Mouse (Mus musculus) hindbrain, embryonic 14.5 days (tissue): ENCODE data around the gene Prss12. TPM values are rescaled to one million over a fixed set of nuclear protein-coding genes. Genes with fewer than 3 reads are reported as not detected.
"Not testable (repeated sequence)": the region's sequence is repeated elsewhere in the genome, so short reads cannot be mapped to it uniquely, and the experiment has no call there.

Experiments used
- ATAC-seq: fragments of 200-750 bp; cut with Nextera tagmentation; 2 replicates; pipeline ENCODE4 v1.8.0; 2017; ENCODE audit warnings: moderate number of reproducible peaks, mild to moderate bottlenecking, moderate TSS enrichment, moderate library complexity; ENCODE audit not compliant: low FRiP score
- DNase-seq: peaks from one replicate; pipeline ENCODE4 v3.0.0-alpha.2; 2015; ENCODE audit warnings: low spot score
- H3K27ac ChIP-seq: fragments of 300-500 bp; sonication (generic); 2 replicates; pipeline ENCODE4 v1.5.1; 2014; ENCODE audit warnings: mild to moderate bottlenecking, moderate library complexity
- H3K27me3 ChIP-seq: fragments of 300-500 bp; sonication (generic); 2 replicates; pipeline ENCODE4 v1.6.1; 2014; ENCODE audit warnings: mild to moderate bottlenecking, low read length, mixed read lengths; ENCODE audit not compliant: control insufficient read depth, insufficient read depth
- H3K36me3 ChIP-seq: fragments of 300-500 bp; sonication (generic); replicated peaks from 2 replicates; pipeline ENCODE4 v1.6.1; 2014; ENCODE audit not compliant: control insufficient read depth, insufficient read depth
- H3K4me1 ChIP-seq: fragments of 300-500 bp; sonication (generic); replicated peaks from 2 replicates; pipeline ENCODE4 v1.6.1; 2014; ENCODE audit warnings: antibody characterized with exemption, low read length, mixed read lengths; ENCODE audit not compliant: control insufficient read depth, insufficient read depth
- H3K4me2 ChIP-seq: fragments of 300-500 bp; sonication (generic); replicated peaks from 2 replicates; pipeline ENCODE4 v1.6.1; 2014; ENCODE audit warnings: mild to moderate bottlenecking, moderate library complexity
- H3K4me3 ChIP-seq: fragments of 300-500 bp; sonication (generic); replicated peaks from 2 replicates; pipeline ENCODE4 v1.5.1; 2014; ENCODE audit warnings: mild to moderate bottlenecking, low read length
- H3K9ac ChIP-seq: fragments of 300-500 bp; sonication (generic); 2 replicates; pipeline ENCODE4 v1.6.1; 2014
- H3K9me3 ChIP-seq: fragments of 300-500 bp; sonication (generic); 2 replicates; pipeline ENCODE4 v1.6.1; 2016; ENCODE audit warnings: low read length; ENCODE audit not compliant: control insufficient read depth
- WGBS: fragments of 180-500 bp; shearing (Covaris S2); extraction: QIAGEN DNeasy Blood & Tissue Kit; methylation state at CpG from one replicate; pipeline ENCODE4 v1.1.7; 2014; 5-methylcytosine and 5-hydroxymethylcytosine counted together
- polyA plus RNA-seq: library from polyadenylated mRNA; unstranded; fragments of >200 nt; fragmentation: Nextera tagmentation; extraction: Ambion mirVana; gene quantifications from 2 replicates; pipeline ENCODE4 v1.2.1, GENCODE M21; 2014

The Prss12 gene
- polyA plus RNA-seq, 1 experiment from 2014 or later: 15.7 TPM

DNA sequence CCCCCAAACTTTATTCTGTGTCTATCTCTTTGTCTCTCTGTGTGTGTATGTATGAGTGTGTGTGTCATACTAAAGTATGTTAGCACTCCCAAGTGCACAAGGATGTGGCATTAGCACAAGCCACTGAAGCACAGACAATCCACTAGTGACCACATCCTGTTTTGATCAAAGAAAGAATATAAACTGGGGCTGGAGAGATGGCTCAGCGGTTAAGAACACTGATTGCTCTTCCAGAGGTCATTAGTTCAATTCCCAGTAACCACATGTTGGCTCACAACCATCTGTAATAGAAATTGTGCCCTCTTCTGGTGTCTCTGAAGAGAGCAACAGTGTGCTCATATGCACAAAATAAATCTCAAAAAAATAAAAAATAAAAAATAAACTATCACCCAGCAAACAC is 12.8 kb downstream of the Prss12 start:
- Histone ChIP-seq H3K4me2 (no peak overlapping the region), H3K27ac (no peak overlapping the region), H3K27me3 (no peaks in the 10 kb centered on the region), H3K4me1 (no peaks in the 10 kb centered on the region), H3K4me3 (no peak overlapping the region), H3K36me3 (no peaks in the 10 kb centered on the region), H3K9ac (no peak overlapping the region), H3K9me3 (no peaks in the 10 kb centered on the region)
- no peak for ATAC-seq
- WGBS: 76% methylated on average over 1 of the region's 1 CpGs
- DNase-seq: no peak

GRCm38 (mm10) chr3:123460436-123460835 is 13.7 kb downstream of the Prss12 start:
- Histone ChIP-seq H3K4me1 (no peaks in the 10 kb centered on the region), H3K4me3 (no peak overlapping the region), H3K27ac (no peak overlapping the region), H3K9ac (no peak overlapping the region), H3K27me3 (no peaks in the 10 kb centered on the region), H3K9me3 (no peaks in the 10 kb centered on the region), H3K36me3 (no peaks in the 10 kb centered on the region), H3K4me2 (no peak overlapping the region)
- 85% methylated on average over 1 of the region's 1 CpGs for WGBS
- DNase-seq (no peak), ATAC-seq (no peak)

GRCm38 (mm10) chr3:123462264-123462663 is 15.6 kb downstream of the Prss12 start:
- H3K9me3 ChIP-seq: no peaks in the 10 kb centered on the region
- H3K27me3 ChIP-seq: no peaks in the 10 kb centered on the region
- 86% methylated on average over 6 of the region's 6 CpGs for WGBS
- no peaks in the 10 kb centered on the region for H3K4me1 ChIP-seq
- H3K36me3 ChIP-seq: no peaks in the 10 kb centered on the region
- ATAC-seq (no peak), DNase-seq (no peak)
- no peak overlapping the region for H3K27ac ChIP-seq
- no peak overlapping the region for H3K4me3 ChIP-seq
- no peak overlapping the region for H3K9ac ChIP-seq
- H3K4me2 ChIP-seq: no peak overlapping the region

- H3K4me2 ChIP-seq: no peak overlapping the region
- H3K4me1 ChIP-seq: no peaks in the 10 kb centered on the region
- no peaks in the 10 kb centered on the region for H3K9me3 ChIP-seq
- no peak overlapping the region for H3K27ac ChIP-seq
- H3K27me3 ChIP-seq: no peaks in the 10 kb centered on the region
- WGBS: 81% methylated on average over 3 of the region's 3 CpGs
- no peaks in the 10 kb centered on the region for H3K36me3 ChIP-seq
- no peak overlapping the region for H3K4me3 ChIP-seq
- ATAC-seq (no peak), DNase-seq (no peak)
- H3K9ac ChIP-seq: no peak overlapping the region
These were observed 30.1 kb downstream of the Prss12 start for GRCm38 (mm10) chr3:123476833-123477232.

GRCm38 (mm10) chr3:123481266-123481665 is 34.6 kb downstream of the Prss12 start:
- Histone ChIP-seq H3K9ac (no peak overlapping the region), H3K4me3 (no peak overlapping the region), H3K27me3 (no peaks in the 10 kb centered on the region), H3K4me1 (no peaks in the 10 kb centered on the region), H3K27ac (no peak overlapping the region), H3K9me3 (no peaks in the 10 kb centered on the region), H3K36me3 (no peaks in the 10 kb centered on the region), H3K4me2 (no peak overlapping the region)
- ATAC-seq (no peak), DNase-seq (no peak)
- 87% methylated on average over 6 of the region's 6 CpGs for WGBS

DNA sequence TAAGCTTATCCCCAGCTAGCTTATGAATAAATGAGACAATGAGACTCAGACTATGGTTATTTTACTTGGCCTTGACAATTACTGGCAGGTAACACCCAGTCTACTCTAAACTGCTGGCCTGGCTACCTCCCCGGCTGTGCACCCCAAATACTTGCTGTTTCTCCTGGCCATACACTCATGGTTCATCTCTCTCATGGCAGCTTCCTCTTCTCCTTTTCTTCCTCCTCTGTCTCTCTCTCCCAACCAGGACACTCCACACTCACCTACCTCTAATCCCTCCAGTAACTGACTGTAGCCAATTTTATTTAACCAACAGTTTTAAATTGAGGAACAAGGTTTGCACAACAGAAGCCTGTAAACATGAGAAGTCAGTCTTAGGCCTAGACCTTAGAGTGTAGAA is 45.1 kb downstream of the Prss12 start:
- Histone ChIP-seq H3K9ac (no peak overlapping the region), H3K27me3 (no peaks in the 10 kb centered on the region), H3K36me3 (no peaks in the 10 kb centered on the region), H3K9me3 (no peaks in the 10 kb centered on the region), H3K4me1 (no peaks in the 10 kb centered on the region), H3K4me2 (no peak overlapping the region), H3K27ac (no peak overlapping the region), H3K4me3 (no peak overlapping the region)
- no peak for ATAC-seq
- 90% methylated on average over 1 of the region's 1 CpGs for WGBS
- DNase-seq: no peak

DNA sequence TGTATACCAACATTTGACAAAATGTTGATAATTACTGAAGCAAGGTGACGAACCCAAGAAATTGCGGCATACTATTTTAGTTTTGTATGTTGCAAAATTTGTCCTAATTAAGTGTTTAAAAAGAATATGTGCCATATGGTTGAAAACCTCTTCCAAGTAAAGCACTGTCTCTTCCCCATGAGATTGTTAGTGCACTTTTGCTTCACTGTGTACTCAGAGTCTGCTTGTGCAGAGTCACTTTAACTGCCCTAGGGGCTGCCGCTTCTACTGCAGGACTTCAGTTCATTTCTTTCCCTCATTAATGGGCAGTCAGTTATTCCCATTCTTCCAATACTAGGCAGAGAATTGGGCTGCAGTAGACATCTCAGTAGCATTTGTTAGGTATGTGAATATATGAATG is 46.5 kb downstream of the Prss12 start:
- H3K36me3 ChIP-seq: no peaks in the 10 kb centered on the region
- H3K27ac ChIP-seq: no peak overlapping the region
- DNase-seq (no peak), ATAC-seq (no peak)
- WGBS: 91% methylated on average over 3 of the region's 3 CpGs
- H3K9ac ChIP-seq: no peak overlapping the region
- H3K4me1 ChIP-seq: no peaks in the 10 kb centered on the region
- no peak overlapping the region for H3K4me2 ChIP-seq
- H3K27me3 ChIP-seq: no peaks in the 10 kb centered on the region
- H3K4me3 ChIP-seq: no peak overlapping the region
- H3K9me3 ChIP-seq: no peaks in the 10 kb centered on the region

GRCm38 (mm10) chr3:123495088-123495487 is 48.4 kb downstream of the Prss12 start:
- Histone ChIP-seq H3K36me3 (no peaks in the 10 kb centered on the region), H3K9ac (no peak overlapping the region), H3K4me2 (no peak overlapping the region), H3K4me3 (no peak overlapping the region), H3K9me3 (no peaks in the 10 kb centered on the region), H3K27ac (no peak overlapping the region), H3K4me1 (no peaks in the 10 kb centered on the region), H3K27me3 (no peaks in the 10 kb centered on the region)
- DNase-seq (no peak), ATAC-seq (no peak)
- WGBS: 77% methylated on average over 6 of the region's 6 CpGs

GRCm38 (mm10) chr3:123498787-123499186 is 52.1 kb downstream of the Prss12 start:
- DNase-seq (no peak), ATAC-seq (no peak)
- Histone ChIP-seq H3K27ac (no peak overlapping the region), H3K4me2 (no peak overlapping the region), H3K9me3 (no peaks in the 10 kb centered on the region), H3K27me3 (no peaks in the 10 kb centered on the region), H3K9ac (no peak overlapping the region), H3K4me3 (no peak overlapping the region), H3K4me1 (no peaks in the 10 kb centered on the region), H3K36me3 (0 out of 2 replicates have a peak, but pooled peaks cover under 1% of the 10 kb centered on the region)
- WGBS: 79% methylated on average over 5 of the region's 5 CpGs

DNA sequence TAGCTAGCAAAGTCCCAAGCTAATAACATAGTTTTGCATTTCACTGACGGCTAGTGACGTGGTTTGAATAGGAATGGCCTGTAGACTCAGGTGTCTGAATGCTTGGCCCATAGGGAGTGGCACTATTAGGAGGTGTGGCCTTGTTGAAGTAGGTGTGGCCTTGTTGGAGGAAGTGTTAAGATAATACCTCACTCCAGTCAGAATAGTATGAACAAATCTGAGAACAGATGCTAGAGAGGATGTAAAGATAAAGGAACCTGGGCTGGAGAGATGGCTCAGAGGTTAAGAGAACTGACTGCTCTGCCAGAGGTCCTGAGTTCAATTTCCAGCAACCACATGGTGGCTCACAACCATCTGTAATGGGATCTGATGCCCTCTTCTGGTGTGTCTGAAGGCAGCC is 55.1 kb downstream of the Prss12 start:
- H3K4me1 ChIP-seq: peaks cover 10% of the 10 kb centered on the region
- H3K27me3 ChIP-seq, H3K4me3 ChIP-seq, H3K27ac ChIP-seq, H3K9me3 ChIP-seq, H3K4me2 ChIP-seq, DNase-seq, H3K9ac ChIP-seq, ATAC-seq: not testable (repeated sequence)
- 88% methylated on average over 2 of the region's 2 CpGs for WGBS
- H3K36me3 ChIP-seq: peaks cover 11% of the 10 kb centered on the region; the same call in 1 of the 2 replicates
